Mouse (Mus musculus): ENCODE data around the gene E2f4. TPM values are rescaled to one million over a fixed set of nuclear protein-coding genes. Genes with fewer than 3 reads are reported as not detected.
"Not testable (repeated sequence)": the region's sequence is repeated elsewhere in the genome, so short reads cannot be mapped to it uniquely, and the experiment has no call there.

E2f4 gene
- total RNA-seq, 2 experiments from 2014 or later = 36.4 to 39.3 TPM

GRCm38 (mm10) chr8:105288231-105288630 is 9.2 kb upstream of the E2f4 start:
- intact Hi-C loops (cut with DNase I) = no loop called here
- no peak for TF ChIP-seq CTCF (IDR thresholded peaks at IDR 0.05)
- Histone ChIP-seq H3K4me3 (peak overlapping the region; percentile 61), H3K27ac (no peak overlapping the region)
- DNase-seq (ENCODE audit: extremely low spot score in 1 of 2, low spot score in 2 of 2) = no peak

GRCm38 (mm10) chr8:105288958-105289732 is 8.3 kb upstream of the E2f4 start:
- Histone ChIP-seq H3K4me3 (peak overlapping the region; percentile 61), H3K27ac (peak overlapping the region; percentile 86)
- intact Hi-C loops (cut with DNase I) = no loop called here
- no peak; the same call in none of the 2 replicates for TF ChIP-seq CTCF (IDR thresholded peaks at IDR 0.05)
- peak; percentile 94 to 95 for DNase-seq (ENCODE audit: extremely low spot score in 1 of 2, low spot score in 2 of 2)

- peak; percentile 48 for TF ChIP-seq CTCF (IDR thresholded peaks at IDR 0.05)
- peak within 1 kb of the TSS; percentile 86 for H3K27ac ChIP-seq
- H3K4me3 ChIP-seq = peak within 1 kb of the TSS; percentile 61
- intact Hi-C loops (cut with DNase I) = loop anchor here (2.0 kb wide), 1 partner anchor 635 kb away; no protein-coding TSS in a partner anchor
- DNase-seq (ENCODE audit: extremely low spot score in 1 of 2, low spot score in 2 of 2) = no peak
Observed at GRCm38 (mm10) chr8:105289805-105290460, 7.5 kb upstream of the E2f4 start, which contains the start of gene 4931428F04Rik. TSS of gene 4931428F04Rik (minus strand) at chr8:105289864.

- H3K4me3 ChIP-seq = peak overlapping the region; percentile 61; the same call in 1 of the 2 replicates
- TF ChIP-seq CTCF (IDR thresholded peaks at IDR 0.05) = peak; percentile 89
- peak; percentile 76 to 79 for DNase-seq (ENCODE audit: extremely low spot score in 1 of 2, low spot score in 2 of 2)
- H3K27ac ChIP-seq = no peak overlapping the region
- intact Hi-C loops (cut with DNase I) = loop anchor here (2.0 kb wide), 1 partner anchor 636 kb away; no protein-coding TSS in a partner anchor
Observed at GRCm38 (mm10) chr8:105290554-105291314, 6.7 kb upstream of the E2f4 start.

GRCm38 (mm10) chr8:105291364-105291763 is 6.1 kb upstream of the E2f4 start:
- intact Hi-C loops (cut with DNase I) = loop anchor here (2.0 kb wide), 1 partner anchor 637 kb away; no protein-coding TSS in a partner anchor
- H3K27ac ChIP-seq; H3K4me3 ChIP-seq; DNase-seq (ENCODE audit: extremely low spot score in 1 of 2, low spot score in 2 of 2): not testable (repeated sequence)

- not testable (repeated sequence) for DNase-seq (ENCODE audit: extremely low spot score in 1 of 2, low spot score in 2 of 2); H3K27ac ChIP-seq; H3K4me3 ChIP-seq
- intact Hi-C loops (cut with DNase I) = loop anchor here (2.0 kb wide), 1 partner anchor 637 kb away; no protein-coding TSS in a partner anchor
- peak; percentile 45 for TF ChIP-seq CTCF (IDR thresholded peaks at IDR 0.05)
Observed at GRCm38 (mm10) chr8:105291802-105292201, 5.7 kb upstream of the E2f4 start.

GRCm38 (mm10) chr8:105292471-105292870 is 5.0 kb upstream of the E2f4 start:
- intact Hi-C loops (cut with DNase I) = no loop called here
- no peak overlapping the region for H3K27ac ChIP-seq
- no peak for DNase-seq (ENCODE audit: extremely low spot score in 1 of 2, low spot score in 2 of 2)
- H3K4me3 ChIP-seq = no peak overlapping the region
- TF ChIP-seq CTCF (IDR thresholded peaks at IDR 0.05) = no peak

- intact Hi-C loops (cut with DNase I) = no loop called here
- no peak for TF ChIP-seq CTCF (IDR thresholded peaks at IDR 0.05)
- DNase-seq (ENCODE audit: extremely low spot score in 1 of 2, low spot score in 2 of 2) = no peak
- Histone ChIP-seq H3K4me3 (no peak overlapping the region), H3K27ac (no peak overlapping the region)
Observed at GRCm38 (mm10) chr8:105293405-105293804, 4.1 kb upstream of the E2f4 start.

- DNase-seq (ENCODE audit: extremely low spot score in 1 of 2, low spot score in 2 of 2) = no peak
- TF ChIP-seq CTCF (IDR thresholded peaks at IDR 0.05) = no peak
- intact Hi-C loops (cut with DNase I) = no loop called here
- no peak overlapping the region for H3K27ac ChIP-seq
- no peak overlapping the region for H3K4me3 ChIP-seq
Observed at GRCm38 (mm10) chr8:105294776-105295175, 2.7 kb upstream of the E2f4 start.

- no peak for DNase-seq (ENCODE audit: extremely low spot score in 1 of 2, low spot score in 2 of 2)
- no peak overlapping the region for H3K4me3 ChIP-seq
- no peak for TF ChIP-seq CTCF (IDR thresholded peaks at IDR 0.05)
- no peak overlapping the region for H3K27ac ChIP-seq
- intact Hi-C loops (cut with DNase I) = no loop called here
Observed at GRCm38 (mm10) chr8:105295256-105295655, 2.2 kb upstream of the E2f4 start.

GRCm38 (mm10) chr8:105295895-105296573 is 1.4 kb upstream of the E2f4 start, which contains the start of gene Exoc3l:
TSS of gene Exoc3l (minus strand) at chr8:105296101.
- TF ChIP-seq CTCF (IDR thresholded peaks at IDR 0.05) = no peak
- Histone ChIP-seq H3K4me3 (peak within 1 kb of the TSS; percentile 78), H3K27ac (no peak within 1 kb of the TSS; the same call in 1 of the 2 replicates)
- no peak for DNase-seq (ENCODE audit: extremely low spot score in 1 of 2, low spot score in 2 of 2)
- intact Hi-C loops (cut with DNase I) = no loop called here
